Comparison of ENCODE assay signal across 8 mouse cellular contexts in the genomic region with DNA sequence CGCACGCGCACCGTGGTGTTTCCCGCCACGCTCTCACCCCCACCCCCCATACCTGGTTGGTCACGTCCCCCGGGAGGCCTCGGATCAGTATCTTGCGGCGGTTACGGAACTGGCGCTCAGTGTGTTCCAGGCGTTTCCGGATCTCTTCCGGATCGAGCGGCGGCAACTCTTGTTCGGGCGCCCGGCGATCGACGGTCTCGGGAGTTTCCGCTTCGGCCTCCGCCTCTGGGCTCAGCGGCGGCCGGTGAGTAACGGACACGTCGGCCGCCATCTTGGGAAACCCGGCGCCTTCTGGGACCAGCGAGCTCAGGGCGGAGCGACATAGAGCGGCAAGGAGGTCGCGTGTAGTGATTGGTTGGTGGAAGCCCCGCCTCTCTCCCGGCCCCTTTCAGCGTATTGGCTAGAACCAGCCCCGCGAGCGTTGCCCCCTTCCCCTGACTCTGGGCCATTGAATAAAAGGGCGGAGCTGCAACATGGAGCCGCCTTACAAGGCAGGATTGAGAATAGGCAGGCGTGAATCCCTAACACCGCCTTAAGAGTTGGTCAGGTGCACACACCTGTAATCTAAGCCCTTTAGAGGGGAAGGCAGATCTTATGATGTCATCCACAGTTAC. TPM values are rescaled to one million over a fixed set of nuclear protein-coding genes. Genes with fewer than 3 reads are reported as not detected.
DNase-seq lines count a peak whose midpoint lies in the region; ATAC-seq lines count a peak whose summit lies in the region.

A gene (minus strand): TSS at position 291 of the 614 bp plus-strand sequence.
A gene (minus strand): TSS at position 302 of the 614 bp plus-strand sequence.

- WGBS in lung, embryonic 16.5 days: under 1% methylated on average over 54 of the region's 54 CpGs

- peak within 1 kb of the TSS; percentile 85 for H3K4me3 ChIP-seq in lung, embryonic 16.5 days (ENCODE audit: low read length)

- DNase-seq in MEL-GATA-1-ER (ENCODE audit: extremely low read depth, low read depth): peak; percentile 97
- DNase-seq in cerebellum, adult 8-10 months: peak; percentile 97
- peak; percentile 96 for DNase-seq in forelimb bud, embryonic 11.5 days (ENCODE audit: low read depth, low spot score)
- peak; percentile 93 for DNase-seq in layer of hippocampus, adult 9-10 months (ENCODE audit: low spot score)
- DNase-seq in ovary, postnatal 10 days (ENCODE audit: low spot score): peak; percentile 84
- peak; percentile 94 to 97 for DNase-seq in thymus, postnatal 10 days (ENCODE audit: low spot score in 2 of 2)

- peak within 1 kb of the TSS; percentile 83 for H3K9ac ChIP-seq in lung, embryonic 16.5 days (ENCODE audit: low read length)

- H3K36me3 ChIP-seq in lung, embryonic 16.5 days (ENCODE audit: control insufficient read depth, insufficient read depth, low read length): peaks cover 17% of the 10 kb centered on the region

- no peaks in the 10 kb centered on the region for H3K9me3 ChIP-seq in lung, embryonic 16.5 days (ENCODE audit: control insufficient read depth, low read length)

- no peaks in the 10 kb centered on the region for H3K27me3 ChIP-seq in lung, embryonic 16.5 days (ENCODE audit: control insufficient read depth, insufficient read depth, low read depth, low read length)

- H3K4me2 ChIP-seq in lung, embryonic 16.5 days (ENCODE audit: low read depth, low read length): peak within 1 kb of the TSS; percentile 91

- peak within 1 kb of the TSS; percentile 88 for H3K27ac ChIP-seq in lung, embryonic 16.5 days (ENCODE audit: low read length)

- peaks cover 9% of the 10 kb centered on the region for H3K4me1 ChIP-seq in lung, embryonic 16.5 days (replicated peaks; ENCODE audit: control insufficient read depth, insufficient read depth, low read length)

- ATAC-seq in hematopoietic stem cell, adult 5-6 weeks (replicated peaks in 1 of 2; ENCODE audit: insufficient read depth in 1 of 2, low FRiP score in 2 of 2, low TSS enrichment in 1 of 2, low read depth in 1 of 2, poor library complexity in 2 of 2, severe bottlenecking in 2 of 2): peak; percentile 98
- ATAC-seq in lung, embryonic 16.5 days (ENCODE audit: low read depth): peak; percentile 100

RNA-seq across cellular contexts. Expression of the first gene that starts in this region (rescaled TPM):
- total RNA-seq in hematopoietic stem cell, adult 5-6 weeks (2017): 3.3 and 13.1 TPM in 2 replicates
- 1.2 and 3.3 TPM in 2 replicates for polyA plus RNA-seq in lung, embryonic 16.5 days (2015; fragmentation: Nextera tagmentation; extraction: Ambion mirVana)

RNA-seq across cellular contexts. Expression of the second gene that starts in this region (rescaled TPM):
- 13.1 and 23.3 TPM in 2 replicates for total RNA-seq in hematopoietic stem cell, adult 5-6 weeks (2017)
- polyA plus RNA-seq in lung, embryonic 16.5 days (2015; fragmentation: Nextera tagmentation; extraction: Ambion mirVana): 56.8 and 69.1 TPM in 2 replicates

Comparison
In these comparisons a context has a peak if more than half of its experiments do, and no peak if none do; other contexts are left out.
1. Peak in every context shown above with its lines: DNase-seq, ATAC-seq, H3K4me3 ChIP-seq and H3K27ac ChIP-seq.